8 mouse cellular contexts compared by ENCODE assay signal in genomic region chr13:47104856-47105541, GRCm38 (mm10). TPM values are rescaled to one million over a fixed set of nuclear protein-coding genes. Genes with fewer than 3 reads are reported as not detected.
DNase-seq lines count a peak whose midpoint lies in the region; ATAC-seq and TF ChIP-seq lines count a peak whose summit lies in the region.

No protein-coding gene starts in this region.

- H3K36me3 ChIP-seq in forebrain, embryonic 16.5 days (ENCODE audit: control insufficient read depth, insufficient read depth) = peaks cover under 1% of the 10 kb centered on the region; the same call in 1 of the 2 replicates
- no peaks in the 10 kb centered on the region for H3K36me3 ChIP-seq in intestine, embryonic 16.5 days (ENCODE audit: control insufficient read depth, insufficient read depth, low read length)
- peaks cover 2% of the 10 kb centered on the region; the same call in 1 of the 2 replicates for H3K36me3 ChIP-seq in neural tube, embryonic 15.5 days

- peak overlapping the region; percentile 99 for H3K27ac ChIP-seq in forebrain, embryonic 16.5 days (ENCODE audit: low read length)
- H3K27ac ChIP-seq in intestine, embryonic 16.5 days (ENCODE audit: low read length) = peak overlapping the region; percentile 100
- H3K27ac ChIP-seq in neural tube, embryonic 15.5 days (replicated peaks) = peak overlapping the region; percentile 97

- TF ChIP-seq CTCF in lung, adult 2 months (IDR thresholded peaks at IDR 0.05; ENCODE audit: insufficient read depth, low read length) = no peak

- no peak for ATAC-seq in forebrain, embryonic 16.5 days
- ATAC-seq in intestine, embryonic 16.5 days = no peak
- ATAC-seq in neural tube, embryonic 15.5 days (ENCODE audit: low FRiP score) = no peak
- ATAC-seq in erythroid progenitor cell, adult 5-6 weeks (replicated peaks; ENCODE audit: low FRiP score, poor library complexity, severe bottlenecking) = no peak

- peak; percentile 10 for DNase-seq in right cerebral cortex, adult 18-20 months
- DNase-seq in right cerebral cortex, postnatal 36 days (ENCODE audit: low spot score in 2 of 2) = no peak
- peak; percentile 49 for DNase-seq in brain, adult 2 months (ENCODE audit: low read depth, low spot score)
- DNase-seq in lung, adult 2 months = peak; percentile 17

- no peak for TF ChIP-seq POLR2A in lung, adult 2 months (IDR thresholded peaks at IDR 0.05; ENCODE audit: borderline replicate concordance, extremely low read depth, low read depth, low read length)

- peaks cover 22% of the 10 kb centered on the region for H3K4me1 ChIP-seq in forebrain, embryonic 16.5 days (replicated peaks; ENCODE audit: control insufficient read depth, insufficient read depth, low read length)
- peaks cover 17% of the 10 kb centered on the region for H3K4me1 ChIP-seq in intestine, embryonic 16.5 days (ENCODE audit: control insufficient read depth, insufficient read depth, low read length)
- H3K4me1 ChIP-seq in lung, adult 2 months (ENCODE audit: control insufficient read depth, insufficient read depth, low read length) = peaks cover 4% of the 10 kb centered on the region; the same call in 1 of the 2 replicates
- H3K4me1 ChIP-seq in neural tube, embryonic 15.5 days = peaks cover 27% of the 10 kb centered on the region

- no peaks in the 10 kb centered on the region for H3K9me3 ChIP-seq in forebrain, embryonic 16.5 days (ENCODE audit: control insufficient read depth, low read length)
- H3K9me3 ChIP-seq in intestine, embryonic 16.5 days (ENCODE audit: control insufficient read depth, low read length) = no peaks in the 10 kb centered on the region
- no peaks in the 10 kb centered on the region for H3K9me3 ChIP-seq in neural tube, embryonic 15.5 days (replicated peaks)

- WGBS in forebrain, embryonic 16.5 days = under 1% methylated on average over 25 of the region's 25 CpGs
- under 1% methylated on average over 25 of the region's 25 CpGs for WGBS in intestine, embryonic 16.5 days
- WGBS in lung, adult 2 months = 1% methylated on average over 25 of the region's 25 CpGs
- WGBS in neural tube, embryonic 15.5 days = under 1% methylated on average over 25 of the region's 25 CpGs

- peak overlapping the region; percentile 85 for H3K9ac ChIP-seq in forebrain, embryonic 16.5 days (replicated peaks; ENCODE audit: low read depth, low read length)
- H3K9ac ChIP-seq in intestine, embryonic 16.5 days (ENCODE audit: low read depth, low read length) = peak overlapping the region; percentile 96
- H3K9ac ChIP-seq in neural tube, embryonic 15.5 days (replicated peaks) = peak overlapping the region; percentile 87

- peak overlapping the region; percentile 79 for H3K4me2 ChIP-seq in forebrain, embryonic 16.5 days (ENCODE audit: low read length)
- H3K4me2 ChIP-seq in intestine, embryonic 16.5 days (ENCODE audit: low read depth, low read length) = peak overlapping the region; percentile 81
- peak overlapping the region; percentile 79 for H3K4me2 ChIP-seq in neural tube, embryonic 15.5 days

- H3K4me3 ChIP-seq in forebrain, embryonic 16.5 days (replicated peaks; ENCODE audit: low read length) = peak overlapping the region; percentile 96
- peak overlapping the region; percentile 96 for H3K4me3 ChIP-seq in intestine, embryonic 16.5 days (ENCODE audit: low read length)
- H3K4me3 ChIP-seq in lung, adult 2 months (replicated peaks; ENCODE audit: extremely low read depth, low read depth, low read length) = peak overlapping the region; percentile 88
- peak overlapping the region; percentile 98 for H3K4me3 ChIP-seq in neural tube, embryonic 15.5 days (replicated peaks)

- H3K27me3 ChIP-seq in forebrain, embryonic 16.5 days (replicated peaks; ENCODE audit: control insufficient read depth, insufficient read depth, low read length) = no peaks in the 10 kb centered on the region
- H3K27me3 ChIP-seq in intestine, embryonic 16.5 days (replicated peaks; ENCODE audit: control insufficient read depth, insufficient read depth, low read length) = no peaks in the 10 kb centered on the region
- no peaks in the 10 kb centered on the region for H3K27me3 ChIP-seq in neural tube, embryonic 15.5 days (replicated peaks)

RNA-seq across cellular contexts. Expression of gene Dek, which starts 1.0 kb away (rescaled TPM):
- 143 and 152 TPM in 2 replicates for polyA plus RNA-seq in forebrain, embryonic 16.5 days (2015; fragmentation: Nextera tagmentation; extraction: Ambion mirVana)
- polyA plus RNA-seq in intestine, embryonic 16.5 days (2015; fragmentation: Nextera tagmentation; extraction: Ambion mirVana) = 136 and 155 TPM in 2 replicates
- 18.9 and 35.7 TPM in 2 replicates for polyA plus RNA-seq in lung, adult 2 months (2012; rRNA removed)
- polyA plus RNA-seq in neural tube, embryonic 15.5 days (2015; fragmentation: Nextera tagmentation; extraction: Ambion mirVana) = 107 and 142 TPM in 2 replicates
- 1,007 and 1,162 TPM in 2 replicates for total RNA-seq in erythroid progenitor cell, adult 5-6 weeks (2015; ENCODE audit: low replicate concordance)
- total RNA-seq in erythroid progenitor cell, adult 5-6 weeks (2017; ENCODE audit: low replicate concordance) = 1,638 and 2,076 TPM in 2 replicates

RNA-seq across cellular contexts. Expression of gene Rnf144b, which starts 17.5 kb away (rescaled TPM):
- 0.62 and 0.71 TPM in 2 replicates for polyA plus RNA-seq in forebrain, embryonic 16.5 days (2015; fragmentation: Nextera tagmentation; extraction: Ambion mirVana)
- polyA plus RNA-seq in intestine, embryonic 16.5 days (2015; fragmentation: Nextera tagmentation; extraction: Ambion mirVana) = 1.0 and 1.1 TPM in 2 replicates
- 15.8 and 20.9 TPM in 2 replicates for polyA plus RNA-seq in lung, adult 2 months (2012; rRNA removed)
- polyA plus RNA-seq in neural tube, embryonic 15.5 days (2015; fragmentation: Nextera tagmentation; extraction: Ambion mirVana) = 1.1 and 1.2 TPM in 2 replicates
- total RNA-seq in erythroid progenitor cell, adult 5-6 weeks (2015; ENCODE audit: low replicate concordance) = 0.84 and 2.9 TPM in 2 replicates
- 0.77 and 1.1 TPM in 2 replicates for total RNA-seq in erythroid progenitor cell, adult 5-6 weeks (2017; ENCODE audit: low replicate concordance)

Comparison
In these comparisons a context has a peak if more than half of its experiments do, and no peak if none do; other contexts are left out.
1. DNase-seq: peak in right cerebral cortex, adult 18-20 months (single experiment), brain, adult 2 months (single experiment) and lung, adult 2 months (single experiment); none in right cerebral cortex, postnatal 36 days (0 of 2).
2. Peak in every context shown above with its lines, with median percentiles within 50 percentile points of each other: H3K27ac ChIP-seq, H3K4me2 ChIP-seq, H3K4me3 ChIP-seq and H3K9ac ChIP-seq.